ENCODE assay signal across 16 mouse cellular contexts in the genomic region with DNA sequence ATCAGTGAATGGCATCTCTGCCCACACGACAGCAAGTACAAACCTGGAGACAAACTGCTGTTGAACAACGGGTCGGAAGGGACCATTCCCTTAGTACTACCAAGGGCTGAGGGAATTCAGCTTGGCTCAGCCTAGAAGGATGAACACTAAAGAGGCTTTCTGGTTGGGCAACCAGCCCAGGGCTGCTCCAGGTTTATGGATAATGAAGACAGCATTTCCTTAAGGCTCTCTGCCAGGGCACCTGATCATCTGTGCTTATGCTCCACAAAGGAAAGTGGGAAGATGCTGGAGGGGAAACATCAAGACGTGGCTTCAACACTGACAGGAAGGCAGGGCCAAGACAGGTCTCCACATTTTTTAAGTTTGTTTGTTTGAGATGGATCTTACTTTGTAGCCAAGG. TPM values are rescaled to one million over a fixed set of nuclear protein-coding genes. Genes with fewer than 3 reads are reported as not detected.
A peak's percentile ranks its signal among the peaks of the same experiment; 100 is the strongest.
DNase-seq lines count a peak whose midpoint lies in the region.
"Had no signal": no experiment of that assay in that cellular context is flagged by ENCODE, and none has a peak within 500 bp of the region (broad histone marks: within the 10 kb centered on the region; RNA-seq: fewer than 3 reads in every experiment).

No protein-coding gene starts in this region.

- DNase-seq in kidney, adult 18-20 months, result peak; percentile 21
- DNase-seq in kidney, adult 9 months, result no peak
- peak; percentile 60 to 76 for DNase-seq in cerebellum, adult 18-20 months
- peak; percentile 72 to 76 for DNase-seq in cerebellum, postnatal 10 days
- peak; percentile 73 for DNase-seq in gonadal fat pad, adult 2 months (ENCODE audit: low read depth)
- no peak for DNase-seq in retina, embryonic 14.5 days (ENCODE audit: low spot score)
- no peak for DNase-seq in heart, postnatal 4 days
- DNase-seq: adrenal gland, postnatal 14 days; gastrocnemius, postnatal 36 days; heart, postnatal 10 days; kidney, postnatal 25 days; lung, adult 2 months; lung, postnatal 10 days; right cerebral cortex, postnatal 14 days had no signal

RNA-seq across cellular contexts. Expression of a gene that starts 27.1 kb away (rescaled TPM):
- polyA plus RNA-seq in gonadal fat pad, adult 2 months (2012; rRNA removed), result 6.0 and 7.1 TPM in 2 replicates
- total RNA-seq in heart, postnatal 4 days (2021), result under 1 TPM; 0.12 to 0.16 TPM
- total RNA-seq: gastrocnemius, adult 18-20 months; megakaryocyte-erythroid progenitor cell, adult 5-6 weeks had no signal

RNA-seq across cellular contexts. Expression of a gene that starts 57.0 kb away (rescaled TPM):
- 28.9 and 36.6 TPM in 2 replicates for polyA plus RNA-seq in gonadal fat pad, adult 2 months (2012; rRNA removed)
- total RNA-seq in heart, postnatal 4 days (2021), result 10 to 100 TPM; 32.7 to 35.2 TPM

RNA-seq across cellular contexts. Expression of a gene that starts 59.9 kb away (rescaled TPM):
- 63.9 and 87.7 TPM in 2 replicates for polyA plus RNA-seq in gonadal fat pad, adult 2 months (2012; rRNA removed)
- 10 to 100 TPM; 57.7 to 58.9 TPM for total RNA-seq in heart, postnatal 4 days (2021)

Comparison
In these comparisons a context has a peak if more than half of its experiments do, and no peak if none do; other contexts are left out.
1. DNase-seq: peak in kidney, adult 18-20 months (single experiment), cerebellum, adult 18-20 months (2 of 2), cerebellum, postnatal 10 days (2 of 2) and gonadal fat pad, adult 2 months (single experiment); none in kidney, adult 9 months (single experiment), retina, embryonic 14.5 days (single experiment) and heart, postnatal 4 days (single experiment).